Mouse (Mus musculus) thymus, adult 2 months (tissue): Measurements from ENCODE around the gene Srpx.

Experiments used
- CTCF ChIP-seq: fragments of 200-500 bp; IDR thresholded peaks from 2 replicates; pipeline ENCODE4 v1.5.1; 2012; ENCODE audit warnings: mild to moderate bottlenecking, control low read depth, low read length, moderate library complexity, borderline replicate concordance; ENCODE audit not compliant: control insufficient read depth, poor library complexity, insufficient read depth; ENCODE audit errors: extremely low read depth
- POLR2A ChIP-seq: fragments of 200-500 bp; IDR thresholded peaks from 2 replicates; pipeline ENCODE4 v1.6.1; 2012; ENCODE audit warnings: mild to moderate bottlenecking, low read length, control low read depth, moderate library complexity; ENCODE audit not compliant: control insufficient read depth, poor library complexity, insufficient read depth; ENCODE audit errors: extremely low read depth

DNA sequence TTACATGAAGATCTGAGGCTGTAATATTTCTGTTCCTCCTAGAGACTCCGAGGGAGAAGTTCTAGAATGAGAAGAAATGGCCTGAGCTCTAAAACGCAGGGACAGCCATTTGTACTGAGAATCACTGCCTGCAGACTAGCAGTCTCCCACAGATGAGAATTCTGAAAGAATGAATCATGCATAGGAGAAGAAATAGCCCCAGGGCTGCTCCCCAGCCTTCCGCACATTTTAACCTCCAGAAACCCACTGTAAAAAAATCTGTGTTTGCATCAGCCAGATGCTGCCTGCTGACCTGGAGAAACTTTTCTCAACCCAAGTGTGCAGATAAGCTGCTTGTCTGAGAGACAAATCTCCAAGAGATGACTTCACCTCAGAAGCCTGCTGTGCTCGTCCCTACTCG is 12.0 kb downstream of the Srpx start:
- no peak for TF ChIP-seq CTCF
- no peak for TF ChIP-seq POLR2A
